Mouse (Mus musculus) small intestine, adult 2 months (tissue): ENCODE results near the gene Ccdc144b.

Source experiments
- CTCF ChIP-seq: fragments of 200-500 bp; IDR thresholded peaks from 2 replicates; pipeline ENCODE4 v1.5.1; 2012; ENCODE audit warnings: low read depth, mild to moderate bottlenecking, control low read depth, inconsistent platforms, low read length, moderate library complexity, mixed read lengths; ENCODE audit not compliant: insufficient replicate concordance, insufficient read length; ENCODE audit errors: extremely low read depth
- POLR2A ChIP-seq: fragments of 200-500 bp; IDR thresholded peaks from 2 replicates; pipeline ENCODE4 v1.6.1; 2012; ENCODE audit warnings: low read depth, mild to moderate bottlenecking, control low read depth, inconsistent platforms, low read length, moderate library complexity

DNA sequence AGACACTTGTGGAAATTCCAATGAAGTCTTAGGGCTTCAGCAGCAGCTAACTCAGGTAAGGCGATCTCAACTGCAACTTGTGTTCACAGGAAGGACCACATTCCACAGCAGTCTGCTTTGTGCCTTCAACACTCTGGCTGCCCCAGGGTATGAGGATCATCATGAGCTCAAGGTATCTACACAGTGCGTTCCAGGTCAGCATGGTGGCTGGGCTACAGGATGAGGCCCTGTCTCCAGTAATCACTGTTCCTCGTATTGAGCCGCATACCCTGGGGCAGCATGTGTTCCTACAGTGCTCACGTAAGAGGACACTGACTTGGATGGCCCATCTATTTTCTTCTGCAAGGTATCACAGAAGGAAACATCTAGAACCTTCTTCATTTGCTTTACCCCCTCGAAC, 65.3 kb downstream of the Ccdc144b start:
- TF ChIP-seq POLR2A (no peak), CTCF (no peak)
